Mouse (Mus musculus): ENCODE measurements around the gene Tprn. TPM values are rescaled to one million over a fixed set of nuclear protein-coding genes. Genes with fewer than 3 reads are reported as not detected.

Tprn gene
- 12.3 and 16.9 TPM in 2 replicates for polyA plus RNA-seq (2011; ENCODE audit: insufficient read depth, insufficient read length, low read depth, missing spikeins)

GRCm38 (mm10) chr2:25262291-25262767, at the start of gene Tprn:
Gene Tprn (plus strand): TSS chr2:25262618.
- H3K27ac ChIP-seq (ENCODE audit: insufficient read depth, low read length) = peak within 1 kb of the TSS; percentile 78
- TF ChIP-seq EP300 (IDR thresholded peaks at IDR 0.05; ENCODE audit: insufficient read depth, low read depth, low read length) = no peak
- TF ChIP-seq POLR2A (IDR thresholded peaks at IDR 0.05; ENCODE audit: insufficient read depth, low read length) = no peak
- no peak for TF ChIP-seq CTCF (IDR thresholded peaks at IDR 0.05; ENCODE audit: low read depth, low read length)
- H3K36me3 ChIP-seq (ENCODE audit: control insufficient read depth, insufficient read depth, low read length, poor library complexity, severe bottlenecking) = no peaks in the 10 kb centered on the region
- H3K4me1 ChIP-seq (ENCODE audit: control insufficient read depth, insufficient read depth, low read length) = peaks cover 5% of the 10 kb centered on the region
- no peaks in the 10 kb centered on the region for H3K9me3 ChIP-seq (replicated peaks; ENCODE audit: control insufficient read depth, insufficient read depth, low read length, poor library complexity, severe bottlenecking)
- peak within 1 kb of the TSS; percentile 84 for H3K4me3 ChIP-seq (ENCODE audit: low read depth, low read length)
- peak within 1 kb of the TSS; percentile 77 for H3K9ac ChIP-seq (ENCODE audit: low read depth, poor library complexity, severe bottlenecking)
- no peaks in the 10 kb centered on the region for H3K27me3 ChIP-seq (ENCODE audit: control insufficient read depth, insufficient read depth, low read length, poor library complexity, severe bottlenecking)

- H3K36me3 ChIP-seq (ENCODE audit: control insufficient read depth, insufficient read depth, low read length, poor library complexity, severe bottlenecking) = no peaks in the 10 kb centered on the region
- no peak overlapping the region for H3K27ac ChIP-seq (ENCODE audit: insufficient read depth, low read length)
- no peaks in the 10 kb centered on the region for H3K4me1 ChIP-seq (ENCODE audit: control insufficient read depth, insufficient read depth, low read length)
- peak overlapping the region; percentile 46 for H3K9ac ChIP-seq (ENCODE audit: low read depth, poor library complexity, severe bottlenecking)
- no peaks in the 10 kb centered on the region for H3K27me3 ChIP-seq (ENCODE audit: control insufficient read depth, insufficient read depth, low read length, poor library complexity, severe bottlenecking)
- peak overlapping the region; percentile 73 for H3K4me3 ChIP-seq (ENCODE audit: low read depth, low read length)
- H3K9me3 ChIP-seq (replicated peaks; ENCODE audit: control insufficient read depth, insufficient read depth, low read length, poor library complexity, severe bottlenecking) = no peaks in the 10 kb centered on the region
- TF ChIP-seq EP300 (IDR thresholded peaks at IDR 0.05; ENCODE audit: insufficient read depth, low read depth, low read length) (no peak), POLR2A (IDR thresholded peaks at IDR 0.05; ENCODE audit: insufficient read depth, low read length) (peak; percentile 53)
Measured at GRCm38 (mm10) chr2:25213266-25213865, 49.1 kb upstream of the Tprn start.

GRCm38 (mm10) chr2:25214444-25214843, 48.0 kb upstream of the Tprn start, which contains the start of gene Stpg3:
Gene Stpg3 (minus strand): TSS chr2:25214637.
- H3K9ac ChIP-seq (ENCODE audit: low read depth, poor library complexity, severe bottlenecking) = peak within 1 kb of the TSS; percentile 46
- TF ChIP-seq POLR2A (IDR thresholded peaks at IDR 0.05; ENCODE audit: insufficient read depth, low read length) = no peak
- TF ChIP-seq CTCF (IDR thresholded peaks at IDR 0.05; ENCODE audit: low read depth, low read length) = no peak
- TF ChIP-seq EP300 (IDR thresholded peaks at IDR 0.05; ENCODE audit: insufficient read depth, low read depth, low read length) = no peak
- H3K27me3 ChIP-seq (ENCODE audit: control insufficient read depth, insufficient read depth, low read length, poor library complexity, severe bottlenecking) = no peaks in the 10 kb centered on the region
- H3K9me3 ChIP-seq (replicated peaks; ENCODE audit: control insufficient read depth, insufficient read depth, low read length, poor library complexity, severe bottlenecking) = no peaks in the 10 kb centered on the region
- H3K27ac ChIP-seq (ENCODE audit: insufficient read depth, low read length) = no peak within 1 kb of the TSS
- H3K4me3 ChIP-seq (ENCODE audit: low read depth, low read length) = peak within 1 kb of the TSS; percentile 73
- H3K4me1 ChIP-seq (ENCODE audit: control insufficient read depth, insufficient read depth, low read length) = no peaks in the 10 kb centered on the region
- no peaks in the 10 kb centered on the region for H3K36me3 ChIP-seq (ENCODE audit: control insufficient read depth, insufficient read depth, low read length, poor library complexity, severe bottlenecking)

- Histone ChIP-seq H3K27me3 (ENCODE audit: control insufficient read depth, insufficient read depth, low read length, poor library complexity, severe bottlenecking) (no peaks in the 10 kb centered on the region), H3K27ac (ENCODE audit: insufficient read depth, low read length) (no peak overlapping the region), H3K9me3 (replicated peaks; ENCODE audit: control insufficient read depth, insufficient read depth, low read length, poor library complexity, severe bottlenecking) (no peaks in the 10 kb centered on the region), H3K9ac (ENCODE audit: low read depth, poor library complexity, severe bottlenecking) (no peak overlapping the region), H3K4me3 (ENCODE audit: low read depth, low read length) (no peak overlapping the region), H3K36me3 (ENCODE audit: control insufficient read depth, insufficient read depth, low read length, poor library complexity, severe bottlenecking) (peaks cover 6% of the 10 kb centered on the region; the same call in 1 of the 2 replicates), H3K4me1 (ENCODE audit: control insufficient read depth, insufficient read depth, low read length) (no peaks in the 10 kb centered on the region)
- TF ChIP-seq POLR2A (IDR thresholded peaks at IDR 0.05; ENCODE audit: insufficient read depth, low read length) (no peak), EP300 (IDR thresholded peaks at IDR 0.05; ENCODE audit: insufficient read depth, low read depth, low read length) (no peak), CTCF (IDR thresholded peaks at IDR 0.05; ENCODE audit: low read depth, low read length) (no peak)
Measured at GRCm38 (mm10) chr2:25217666-25218065, 44.8 kb upstream of the Tprn start.

- Histone ChIP-seq H3K4me1 (ENCODE audit: control insufficient read depth, insufficient read depth, low read length) (no peaks in the 10 kb centered on the region), H3K4me3 (ENCODE audit: low read depth, low read length) (no peak within 1 kb of the TSS), H3K9ac (ENCODE audit: low read depth, poor library complexity, severe bottlenecking) (no peak within 1 kb of the TSS), H3K27ac (ENCODE audit: insufficient read depth, low read length) (no peak within 1 kb of the TSS), H3K9me3 (replicated peaks; ENCODE audit: control insufficient read depth, insufficient read depth, low read length, poor library complexity, severe bottlenecking) (no peaks in the 10 kb centered on the region), H3K36me3 (ENCODE audit: control insufficient read depth, insufficient read depth, low read length, poor library complexity, severe bottlenecking) (peaks cover 10% of the 10 kb centered on the region), H3K27me3 (ENCODE audit: control insufficient read depth, insufficient read depth, low read length, poor library complexity, severe bottlenecking) (no peaks in the 10 kb centered on the region)
- TF ChIP-seq POLR2A (IDR thresholded peaks at IDR 0.05; ENCODE audit: insufficient read depth, low read length) (no peak), CTCF (IDR thresholded peaks at IDR 0.05; ENCODE audit: low read depth, low read length) (no peak), EP300 (IDR thresholded peaks at IDR 0.05; ENCODE audit: insufficient read depth, low read depth, low read length) (no peak)
Measured at GRCm38 (mm10) chr2:25218445-25218844, 44.0 kb upstream of the Tprn start, which contains the start of gene Fam166a. Gene Fam166a (plus strand): TSS chr2:25218745.

GRCm38 (mm10) chr2:25221331-25221772, 41.1 kb upstream of the Tprn start:
- Histone ChIP-seq H3K9ac (ENCODE audit: low read depth, poor library complexity, severe bottlenecking) (no peak overlapping the region), H3K4me3 (ENCODE audit: low read depth, low read length) (no peak overlapping the region), H3K36me3 (ENCODE audit: control insufficient read depth, insufficient read depth, low read length, poor library complexity, severe bottlenecking) (peaks cover 14% of the 10 kb centered on the region), H3K27me3 (ENCODE audit: control insufficient read depth, insufficient read depth, low read length, poor library complexity, severe bottlenecking) (no peaks in the 10 kb centered on the region), H3K27ac (ENCODE audit: insufficient read depth, low read length) (no peak overlapping the region; the same call in 1 of the 2 replicates), H3K4me1 (ENCODE audit: control insufficient read depth, insufficient read depth, low read length) (no peaks in the 10 kb centered on the region), H3K9me3 (replicated peaks; ENCODE audit: control insufficient read depth, insufficient read depth, low read length, poor library complexity, severe bottlenecking) (no peaks in the 10 kb centered on the region)
- TF ChIP-seq EP300 (IDR thresholded peaks at IDR 0.05; ENCODE audit: insufficient read depth, low read depth, low read length) (no peak), POLR2A (IDR thresholded peaks at IDR 0.05; ENCODE audit: insufficient read depth, low read length) (no peak), CTCF (IDR thresholded peaks at IDR 0.05; ENCODE audit: low read depth, low read length) (no peak)

All from ES-Bruce4 (cell line).